Comparison of ENCODE assay signal across 9 mouse cellular contexts in the genomic region with DNA sequence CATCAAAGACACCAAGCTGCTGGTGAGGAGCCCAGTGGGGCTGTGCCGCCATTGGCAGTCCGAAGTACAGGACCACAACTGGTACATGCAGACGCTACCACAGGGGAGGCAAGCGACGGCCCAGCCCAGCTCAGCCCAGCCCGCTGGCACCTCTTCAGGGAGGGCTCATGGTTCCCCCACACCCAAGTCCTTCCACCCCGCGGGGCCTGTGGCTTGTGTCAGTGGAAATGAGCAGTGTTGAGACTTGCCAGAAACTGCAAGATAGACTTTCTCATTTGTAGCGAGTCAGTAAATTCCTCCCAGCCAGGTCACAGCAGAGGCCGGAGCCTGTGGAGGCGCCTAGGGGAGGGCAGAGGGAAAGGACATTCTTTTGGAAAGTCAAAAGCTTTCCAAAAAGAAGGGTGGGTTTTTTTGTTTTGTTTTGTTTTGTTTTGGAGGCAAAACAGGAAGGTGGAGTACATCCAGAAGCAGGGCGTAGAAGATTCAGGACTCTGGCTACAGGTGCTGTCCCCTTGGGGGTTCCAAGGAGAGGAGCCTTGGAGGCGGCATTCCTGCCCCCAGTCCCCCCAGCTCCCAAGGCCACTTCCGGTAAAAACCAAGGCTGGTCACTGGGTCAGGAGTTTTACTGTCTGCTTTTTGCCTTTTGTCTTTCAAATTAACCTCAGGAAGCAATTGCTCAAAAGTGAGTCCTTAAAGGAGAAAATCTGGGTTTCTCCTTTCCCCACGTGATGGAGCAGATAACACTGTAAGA. TPM values are rescaled to one million over a fixed set of nuclear protein-coding genes. Genes with fewer than 3 reads are reported as not detected.
DNase-seq lines count a peak whose midpoint lies in the region; ATAC-seq and TF ChIP-seq lines count a peak whose summit lies in the region.
"Had no signal": no experiment of that assay in that cellular context is flagged by ENCODE, and none has a peak within 500 bp of the region (broad histone marks: within the 10 kb centered on the region; RNA-seq: fewer than 3 reads in every experiment).

No protein-coding gene starts in this region.

- H3K27me3 ChIP-seq in liver, adult 2 months (ENCODE audit: control insufficient read depth, insufficient read depth, low read length): no peaks in the 10 kb centered on the region
- H3K27me3 ChIP-seq in liver, embryonic 12.5 days (replicated peaks): no peaks in the 10 kb centered on the region
- no peaks in the 10 kb centered on the region for H3K27me3 ChIP-seq in heart, postnatal 0 days (ENCODE audit: control insufficient read depth, insufficient read depth, low read length)
- H3K27me3 ChIP-seq in forebrain, embryonic 16.5 days (replicated peaks; ENCODE audit: control insufficient read depth, insufficient read depth, low read length): no peaks in the 10 kb centered on the region
- H3K27me3 ChIP-seq in hindbrain, postnatal 0 days (ENCODE audit: insufficient read depth, low read length): no peaks in the 10 kb centered on the region

- H3K27ac ChIP-seq in liver, adult 2 months (replicated peaks; ENCODE audit: insufficient read depth, low read depth, low read length): 0 out of 2 replicates have a peak overlapping the region, but pooled peaks have one; percentile 2
- no peak overlapping the region for H3K27ac ChIP-seq in liver, embryonic 12.5 days
- H3K27ac ChIP-seq in heart, postnatal 0 days (ENCODE audit: low read depth): peak overlapping the region; percentile 46
- H3K27ac ChIP-seq in left cerebral cortex, adult 2 months: no peak overlapping the region
- no peak overlapping the region for H3K27ac ChIP-seq in forebrain, embryonic 16.5 days (ENCODE audit: low read length)
- H3K27ac ChIP-seq in hindbrain, postnatal 0 days: no peak overlapping the region; the same call in 1 of the 2 replicates

- H3K9me3 ChIP-seq in liver, embryonic 12.5 days (replicated peaks): no peaks in the 10 kb centered on the region
- H3K9me3 ChIP-seq in heart, postnatal 0 days (replicated peaks; ENCODE audit: control insufficient read depth, low read length): no peaks in the 10 kb centered on the region
- H3K9me3 ChIP-seq in forebrain, embryonic 16.5 days (ENCODE audit: control insufficient read depth, low read length): no peaks in the 10 kb centered on the region
- H3K9me3 ChIP-seq in hindbrain, postnatal 0 days (ENCODE audit: low read length): no peaks in the 10 kb centered on the region

- H3K4me2 ChIP-seq in liver, embryonic 12.5 days: no peak overlapping the region
- no peak overlapping the region for H3K4me2 ChIP-seq in heart, postnatal 0 days (ENCODE audit: low read depth, low read length)
- no peak overlapping the region for H3K4me2 ChIP-seq in forebrain, embryonic 16.5 days (ENCODE audit: low read length)
- no peak overlapping the region for H3K4me2 ChIP-seq in hindbrain, postnatal 0 days (ENCODE audit: low read depth, low read length)

- H3K36me3 ChIP-seq in liver, adult 2 months (ENCODE audit: control insufficient read depth, insufficient read depth, low read length): no peaks in the 10 kb centered on the region
- H3K36me3 ChIP-seq in liver, embryonic 12.5 days: no peaks in the 10 kb centered on the region
- peaks cover 63% of the 10 kb centered on the region for H3K36me3 ChIP-seq in heart, postnatal 0 days (replicated peaks; ENCODE audit: control insufficient read depth, insufficient read depth, low read length)
- peaks cover 8% of the 10 kb centered on the region for H3K36me3 ChIP-seq in forebrain, embryonic 16.5 days (ENCODE audit: control insufficient read depth, insufficient read depth)
- peaks cover 50% of the 10 kb centered on the region; the same call in 1 of the 2 replicates for H3K36me3 ChIP-seq in hindbrain, postnatal 0 days (ENCODE audit: insufficient read depth, low read length)

- H3K9ac ChIP-seq in liver, adult 2 months (ENCODE audit: low read depth, low read length): no peak overlapping the region
- H3K9ac ChIP-seq in liver, embryonic 12.5 days: no peak overlapping the region
- H3K9ac ChIP-seq in heart, postnatal 0 days (replicated peaks; ENCODE audit: low read depth, low read length): no peak overlapping the region
- H3K9ac ChIP-seq in forebrain, embryonic 16.5 days (replicated peaks; ENCODE audit: low read depth, low read length): no peak overlapping the region
- H3K9ac ChIP-seq in hindbrain, postnatal 0 days (replicated peaks; ENCODE audit: low read length): no peak overlapping the region

- no peak for TF ChIP-seq POLR2A in liver, adult 2 months (IDR thresholded peaks at IDR 0.05; ENCODE audit: extremely low read depth, insufficient read depth, low read length)

- H3K4me3 ChIP-seq in liver, adult 2 months (ENCODE audit: insufficient read depth, low read depth, low read length): no peak overlapping the region
- H3K4me3 ChIP-seq in liver, embryonic 12.5 days: no peak overlapping the region
- H3K4me3 ChIP-seq in heart, postnatal 0 days (ENCODE audit: low read depth, low read length): no peak overlapping the region
- no peak overlapping the region for H3K4me3 ChIP-seq in left cerebral cortex, adult 2 months
- no peak overlapping the region for H3K4me3 ChIP-seq in forebrain, embryonic 16.5 days (replicated peaks; ENCODE audit: low read length)
- H3K4me3 ChIP-seq in hindbrain, postnatal 0 days (ENCODE audit: low read length): no peak overlapping the region

- H3K79me2 ChIP-seq in liver, adult 2 months (ENCODE audit: control insufficient read depth, insufficient read depth, low read length): no peaks in the 10 kb centered on the region

- 81% methylated on average over 15 of the region's 15 CpGs for WGBS in liver, adult 2 months
- 73% methylated on average over 15 of the region's 15 CpGs for WGBS in liver, embryonic 12.5 days (ENCODE audit: insufficient replicate concordance)
- WGBS in heart, postnatal 0 days: 54% methylated on average over 15 of the region's 15 CpGs
- WGBS in forebrain, embryonic 16.5 days: 77% methylated on average over 15 of the region's 15 CpGs
- 58% methylated on average over 15 of the region's 15 CpGs for WGBS in hindbrain, postnatal 0 days

- TF ChIP-seq CTCF in liver, adult 2 months (IDR thresholded peaks at IDR 0.05; ENCODE audit: low read depth, low read length): no peak
- TF ChIP-seq CTCF in heart, postnatal 0 days (IDR thresholded peaks at IDR 0.05; ENCODE audit: low read depth): no peak
- TF ChIP-seq CTCF in left cerebral cortex, adult 2 months (IDR thresholded peaks at IDR 0.05): no peak
- no peak for TF ChIP-seq CTCF in hindbrain, postnatal 0 days (IDR thresholded peaks at IDR 0.05; ENCODE audit: low read depth)

- no peak for TF ChIP-seq EP300 in heart, postnatal 0 days (IDR thresholded peaks at IDR 0.05; ENCODE audit: low read depth)

- ATAC-seq in liver, embryonic 12.5 days: no peak
- 0 out of 2 replicates have a peak, but pooled peaks have one; percentile 18 for ATAC-seq in heart, postnatal 0 days (ENCODE audit: insufficient read depth, low read depth)
- no peak for ATAC-seq in forebrain, embryonic 16.5 days
- ATAC-seq in hindbrain, postnatal 0 days: no peak

- intact Hi-C loops in left cerebral cortex, adult 2 months (cut with DNase I): no loop called here

- H3K4me1 ChIP-seq in liver, adult 2 months (ENCODE audit: control insufficient read depth, insufficient read depth, low read length): no peaks in the 10 kb centered on the region
- H3K4me1 ChIP-seq in liver, embryonic 12.5 days: no peaks in the 10 kb centered on the region
- H3K4me1 ChIP-seq in heart, postnatal 0 days (ENCODE audit: control insufficient read depth, insufficient read depth): peaks cover 11% of the 10 kb centered on the region
- H3K4me1 ChIP-seq in forebrain, embryonic 16.5 days (replicated peaks; ENCODE audit: control insufficient read depth, insufficient read depth, low read length): peaks cover 7% of the 10 kb centered on the region
- no peaks in the 10 kb centered on the region for H3K4me1 ChIP-seq in hindbrain, postnatal 0 days (ENCODE audit: insufficient read depth, low read length)

- peak; percentile 15 for DNase-seq in liver, adult 2 months (ENCODE audit: extremely low read depth, low read depth, low spot score)
- DNase-seq in ZHBTc4 (ENCODE audit: low read depth, low spot score): peak; percentile 78
- no peak for DNase-seq in heart, postnatal 0 days (ENCODE audit: low spot score)
- DNase-seq in lung, postnatal 4 days: peak; percentile 42 to 80
- no peak for DNase-seq in left cerebral cortex, adult 2 months (ENCODE audit: extremely low spot score in 1 of 2, low spot score in 2 of 2)
- DNase-seq in hindbrain, postnatal 0 days (ENCODE audit: low spot score): no peak
- DNase-seq: cerebellum, adult 9-11 months had no signal

RNA-seq across cellular contexts. Expression of gene Afap1, which starts 55.3 kb away (rescaled TPM):
- total RNA-seq in liver, adult 2 months (2014; rRNA removed): 0.55 and 1.1 TPM in 2 replicates
- polyA plus RNA-seq in liver, adult 2 months (2012; rRNA removed): 0.46 and 0.73 TPM in 2 replicates
- polyA plus RNA-seq in liver, embryonic 12.5 days (2016; fragmentation: Nextera tagmentation; extraction: Ambion mirVana): 2.6 and 2.7 TPM in 2 replicates
- total RNA-seq in heart, postnatal 0 days (2014; rRNA removed; ENCODE audit: low replicate concordance): 25.9 and 30.3 TPM in 2 replicates
- polyA plus RNA-seq in heart, postnatal 0 days (2015; fragmentation: Nextera tagmentation; extraction: Ambion mirVana): 13.6 and 14.9 TPM in 2 replicates
- 10 to 100 TPM; 28.8 to 31.5 TPM for total RNA-seq in left cerebral cortex, adult 2 months (2021)
- polyA plus RNA-seq in forebrain, embryonic 16.5 days (2015; fragmentation: Nextera tagmentation; extraction: Ambion mirVana): 64.1 and 64.7 TPM in 2 replicates
- total RNA-seq in hindbrain, postnatal 0 days (2014; rRNA removed): 59.7 and 89.4 TPM in 2 replicates
- 38.2 and 43.6 TPM in 2 replicates for polyA plus RNA-seq in hindbrain, postnatal 0 days (2015; fragmentation: Nextera tagmentation; extraction: Ambion mirVana)

Comparison
In these comparisons a context has a peak if more than half of its experiments do, and no peak if none do; other contexts are left out.
1. H3K27ac ChIP-seq: peak in liver, adult 2 months (single experiment) and heart, postnatal 0 days (single experiment); none in liver, embryonic 12.5 days (single experiment), left cerebral cortex, adult 2 months (single experiment), forebrain, embryonic 16.5 days (single experiment) and hindbrain, postnatal 0 days (single experiment).
2. DNase-seq: peak in liver, adult 2 months (single experiment), ZHBTc4 (single experiment) and lung, postnatal 4 days (2 of 2); none in heart, postnatal 0 days (single experiment), left cerebral cortex, adult 2 months (0 of 2) and hindbrain, postnatal 0 days (single experiment).